Mouse (Mus musculus): ENCODE data around the gene Ttc14.
A peak's percentile ranks its signal among the peaks of the same experiment; 100 is the strongest.

DNA sequence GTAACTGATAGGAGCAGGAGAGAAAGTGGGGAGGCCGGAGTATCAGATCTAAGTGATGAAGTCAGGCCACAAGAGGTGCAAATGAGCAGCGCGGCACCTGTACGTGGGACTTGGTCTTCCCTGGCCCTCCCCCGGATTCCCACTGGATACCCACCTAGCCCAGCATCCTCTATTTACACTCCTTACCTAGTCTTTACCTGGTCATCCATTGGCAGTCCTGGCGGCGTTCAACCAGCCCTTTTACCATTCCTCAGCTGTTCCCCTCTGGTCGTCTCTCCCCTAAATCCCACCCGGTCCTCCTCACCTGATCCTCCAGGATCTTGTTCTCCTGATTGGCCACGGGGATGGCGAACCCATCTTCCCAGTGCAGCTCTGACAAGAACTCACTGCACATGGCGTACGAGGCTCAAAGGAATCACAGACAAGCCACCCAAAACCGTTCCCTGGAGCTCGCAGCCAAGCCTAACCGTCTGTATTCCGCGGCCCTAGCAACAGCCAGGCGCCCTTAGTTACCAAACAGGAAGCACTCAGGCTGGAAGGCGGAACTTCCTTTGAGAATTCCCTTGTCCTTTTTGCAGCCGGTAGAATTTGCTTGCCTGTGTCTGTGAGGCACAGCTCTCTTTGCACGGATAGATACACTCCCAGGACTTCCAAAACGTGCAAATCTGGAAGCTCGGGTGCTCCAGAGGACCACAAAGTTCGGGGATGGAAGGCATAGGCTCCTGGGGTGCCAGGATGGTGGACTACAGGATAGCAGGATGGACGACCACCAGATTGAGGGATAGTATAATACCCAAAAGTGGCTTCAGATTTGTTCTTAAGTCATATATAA lies 44.4 kb downstream of the Ttc14 start, which contains the start of gene Ccdc39:
- TF ChIP-seq CTCF (IDR thresholded peaks at IDR 0.05; ENCODE audit: control insufficient read depth, insufficient read depth, insufficient replicate concordance, low read depth, low read length): no peak
- TF ChIP-seq POLR2A (IDR thresholded peaks at IDR 0.05; ENCODE audit: control insufficient read depth, low read depth, low read length): peak; percentile 88
